Mouse (Mus musculus) lung, embryonic 16.5 days (tissue): ENCODE data around the gene Anapc2. TPM values are rescaled to one million over a fixed set of nuclear protein-coding genes. Genes with fewer than 3 reads are reported as not detected.
"Not testable (repeated sequence)": the region's sequence is repeated elsewhere in the genome, so short reads cannot be mapped to it uniquely, and the experiment has no call there.

Source experiments
- ATAC-seq: fragments of 200-750 bp; cut with Nextera tagmentation; 2 replicates; pipeline ENCODE4 v1.8.0; 2017; ENCODE audit warnings: low read depth, mild to moderate bottlenecking, moderate library complexity
- H3K27ac ChIP-seq: fragments of 300-500 bp; sonication (generic); 2 replicates; pipeline ENCODE4 v1.5.1; 2014; ENCODE audit warnings: mild to moderate bottlenecking, control low read depth, low read length
- H3K27me3 ChIP-seq: fragments of 300-500 bp; sonication (generic); 2 replicates; pipeline ENCODE4 v1.6.1; 2014; ENCODE audit warnings: low read depth, low read length, mixed read lengths; ENCODE audit not compliant: control insufficient read depth, insufficient read depth
- H3K36me3 ChIP-seq: fragments of 300-500 bp; sonication (generic); 2 replicates; pipeline ENCODE4 v1.6.1; 2014; ENCODE audit warnings: low read length; ENCODE audit not compliant: control insufficient read depth, insufficient read depth
- H3K4me1 ChIP-seq: fragments of 300-500 bp; sonication (generic); replicated peaks from 2 replicates; pipeline ENCODE4 v1.6.1; 2014; ENCODE audit warnings: low read length, mixed read lengths; ENCODE audit not compliant: control insufficient read depth, insufficient read depth
- H3K4me2 ChIP-seq: fragments of 300-500 bp; sonication (generic); 2 replicates; pipeline ENCODE4 v1.6.1; 2014; ENCODE audit warnings: low read depth, low read length, control low read depth
- H3K4me3 ChIP-seq: fragments of 300-500 bp; sonication (generic); 2 replicates; pipeline ENCODE4 v1.5.1; 2014; ENCODE audit warnings: mild to moderate bottlenecking, low read length, control low read depth
- H3K9ac ChIP-seq: fragments of 300-500 bp; sonication (generic); 2 replicates; pipeline ENCODE4 v1.6.1; 2014; ENCODE audit warnings: low read length, control low read depth
- H3K9me3 ChIP-seq: fragments of 300-500 bp; sonication (generic); 2 replicates; pipeline ENCODE4 v1.6.1; 2016; ENCODE audit warnings: low read length; ENCODE audit not compliant: control insufficient read depth
- WGBS: fragments of 180-500 bp; shearing (Covaris S2); extraction: QIAGEN DNeasy Blood & Tissue Kit; methylation state at CpG from one replicate; pipeline ENCODE4 v1.1.7; 2014; 5-methylcytosine and 5-hydroxymethylcytosine counted together
- polyA plus RNA-seq: library from polyadenylated mRNA; unstranded; fragments of >200 nt; fragmentation: Nextera tagmentation; extraction: Ambion mirVana; gene quantifications from 2 replicates; pipeline ENCODE4 v1.2.1, GENCODE M21; 2015

The Anapc2 gene
- polyA plus RNA-seq, 1 experiment from 2014 or later: 136 TPM

DNA sequence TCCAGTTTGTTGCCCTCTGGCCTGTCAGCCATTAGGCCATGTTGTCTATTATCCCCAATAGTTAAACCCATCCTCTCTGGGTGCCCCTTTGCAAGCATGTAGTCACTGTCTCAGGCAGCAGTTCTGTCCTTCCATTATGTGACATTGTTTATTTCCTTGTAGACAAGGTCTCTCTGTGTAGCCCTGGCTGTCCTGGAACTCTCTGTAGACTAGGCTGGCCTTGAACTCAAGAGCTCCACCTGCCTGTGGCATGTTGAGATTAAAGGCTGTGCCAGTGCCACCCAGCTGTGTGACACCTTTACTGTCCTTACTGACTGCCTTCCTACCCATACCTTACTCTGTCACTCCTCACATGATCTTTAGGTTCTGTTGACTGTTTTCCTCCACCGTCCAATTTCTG lies 19.9 kb upstream of the Anapc2 start:
- no peaks in the 10 kb centered on the region for H3K9me3 ChIP-seq
- no peak overlapping the region for H3K27ac ChIP-seq
- H3K4me1 ChIP-seq: peaks cover 12% of the 10 kb centered on the region
- H3K27me3 ChIP-seq: no peaks in the 10 kb centered on the region
- no peak for ATAC-seq
- 69% methylated on average over 1 of the region's 1 CpGs for WGBS
- H3K4me2 ChIP-seq: no peak overlapping the region
- no peak overlapping the region for H3K9ac ChIP-seq
- peaks cover 22% of the 10 kb centered on the region for H3K36me3 ChIP-seq
- H3K4me3 ChIP-seq: no peak overlapping the region

DNA sequence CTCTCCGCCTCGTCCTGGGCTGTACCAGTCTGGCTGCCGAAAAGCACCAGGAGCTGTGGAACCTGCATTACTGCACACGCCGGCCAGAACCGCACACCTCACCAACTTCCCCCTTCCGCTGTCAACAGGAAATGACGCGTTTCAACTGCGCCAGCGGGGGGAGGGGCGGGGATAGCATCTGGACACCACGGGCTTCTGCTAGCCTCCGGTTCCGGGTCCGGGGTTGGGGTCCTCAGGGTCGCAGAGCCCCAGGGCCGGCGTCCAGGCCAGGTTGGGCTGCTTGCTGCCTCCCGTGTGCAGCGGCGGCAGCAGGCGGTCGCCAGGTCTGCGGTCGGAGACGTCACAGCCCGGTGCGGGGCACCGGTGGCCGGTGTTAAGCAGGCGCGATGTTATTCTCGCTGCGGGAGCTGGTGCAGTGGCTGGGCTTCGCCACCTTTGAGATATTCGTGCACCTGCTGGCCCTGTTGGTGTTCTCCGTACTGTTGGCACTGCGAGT lies 16.9 kb upstream of the Anapc2 start, which contains the start of gene Tmem203:
TSS of gene Tmem203 (plus strand) at position 156 of the 496 bp plus-strand sequence.
- H3K4me2 ChIP-seq: peak within 1 kb of the TSS; percentile 97
- H3K27me3 ChIP-seq: no peaks in the 10 kb centered on the region
- no peaks in the 10 kb centered on the region for H3K9me3 ChIP-seq
- peaks cover 9% of the 10 kb centered on the region for H3K36me3 ChIP-seq
- peaks cover 12% of the 10 kb centered on the region for H3K4me1 ChIP-seq
- H3K9ac ChIP-seq: peak within 1 kb of the TSS; percentile 86
- ATAC-seq: peak; percentile 87
- peak within 1 kb of the TSS; percentile 96 for H3K4me3 ChIP-seq
- under 1% methylated on average over 38 of the region's 39 CpGs for whole genome bisulfite sequencing
- H3K27ac ChIP-seq: peak within 1 kb of the TSS; percentile 51

DNA sequence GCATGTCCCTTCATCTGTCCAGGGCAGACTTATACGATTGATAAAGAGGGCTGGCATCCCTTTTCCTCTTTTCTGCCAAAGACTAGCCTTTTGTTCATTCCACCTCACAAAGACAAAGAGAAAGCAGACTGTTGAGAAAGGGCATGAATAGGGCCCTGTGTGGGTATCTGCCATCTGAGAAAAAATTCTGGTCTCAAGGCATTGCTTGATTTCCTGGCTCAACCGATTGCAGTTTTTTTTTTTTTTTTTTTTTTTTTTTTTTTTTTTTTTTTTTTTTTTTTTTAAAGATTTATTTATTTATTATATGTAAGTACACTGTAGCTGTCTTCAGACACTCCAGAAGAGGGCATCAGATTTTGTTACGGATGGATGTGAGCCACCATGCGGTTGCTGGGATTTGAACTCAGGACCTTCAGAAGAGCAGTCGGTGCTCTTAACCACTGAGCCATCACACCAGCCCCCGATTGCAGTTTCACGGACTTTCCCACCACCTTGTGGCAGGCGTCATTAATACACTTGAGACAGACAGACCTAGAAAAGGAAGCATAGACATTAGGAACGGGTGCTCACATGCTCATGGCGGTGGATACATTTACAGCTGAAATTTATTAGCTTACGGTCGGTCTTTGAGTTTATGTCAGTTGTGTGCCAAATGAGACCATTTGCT lies 15.7 kb upstream of the Anapc2 start:
- H3K27me3 ChIP-seq, H3K27ac ChIP-seq, H3K36me3 ChIP-seq, ATAC-seq, H3K9me3 ChIP-seq: not testable (repeated sequence)
- 49% methylated on average over 11 of the region's 12 CpGs for WGBS
- H3K4me2 ChIP-seq: peak overlapping the region; percentile 97
- H3K4me3 ChIP-seq: peak overlapping the region; percentile 96
- H3K9ac ChIP-seq: peak overlapping the region; percentile 21; the same call in 1 of the 2 replicates
- H3K4me1 ChIP-seq: peaks cover 12% of the 10 kb centered on the region

DNA sequence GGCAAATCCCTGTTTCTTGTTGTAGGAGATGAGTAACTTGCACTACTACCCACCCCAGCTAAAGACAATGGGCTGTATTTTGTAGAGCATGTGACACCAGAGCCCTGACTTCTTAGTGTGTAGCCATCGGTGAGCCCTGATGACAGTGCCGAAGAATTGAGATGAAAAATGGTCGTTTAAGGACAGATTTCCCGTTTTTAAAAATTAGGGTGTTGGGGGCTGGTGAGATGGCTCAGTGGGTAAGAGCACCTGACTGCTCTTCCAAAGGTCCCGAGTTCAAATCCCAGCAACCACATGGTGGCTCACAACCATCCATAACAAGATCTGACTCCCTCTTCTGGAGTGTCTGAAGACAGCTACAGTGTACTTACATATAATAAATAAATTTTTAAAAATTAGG lies 15.0 kb upstream of the Anapc2 start:
- WGBS: 75% methylated on average over 5 of the region's 5 CpGs
- not testable (repeated sequence) for H3K36me3 ChIP-seq, H3K4me3 ChIP-seq, H3K9ac ChIP-seq, H3K9me3 ChIP-seq, H3K27ac ChIP-seq, ATAC-seq, H3K4me2 ChIP-seq, H3K27me3 ChIP-seq
- H3K4me1 ChIP-seq: peaks cover 15% of the 10 kb centered on the region

DNA sequence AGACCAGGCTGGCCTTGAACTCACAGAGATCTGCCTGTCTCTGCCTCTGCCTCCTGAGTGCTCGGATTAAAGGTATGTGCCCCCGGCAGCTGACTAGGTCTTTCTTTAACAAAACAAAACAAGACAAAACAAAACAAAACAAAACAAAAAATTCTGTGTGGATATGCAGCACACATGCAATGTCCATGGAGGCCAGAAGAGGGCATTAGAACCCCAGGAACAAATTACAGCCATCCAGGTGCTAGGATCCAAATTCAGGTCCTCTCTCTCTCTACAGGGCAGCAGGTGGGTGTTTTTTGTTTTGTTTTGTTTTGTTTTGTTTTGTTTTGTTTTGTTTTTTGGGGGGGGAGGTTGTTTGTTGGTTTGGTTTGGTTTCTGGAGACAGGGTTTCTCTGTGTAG lies 13.4 kb upstream of the Anapc2 start:
- Histone ChIP-seq H3K9me3 (no peaks in the 10 kb centered on the region), H3K27me3 (peaks cover 3% of the 10 kb centered on the region), H3K27ac (no peak overlapping the region), H3K4me2 (no peak overlapping the region), H3K4me3 (no peak overlapping the region), H3K4me1 (peaks cover 23% of the 10 kb centered on the region), H3K36me3 (no peaks in the 10 kb centered on the region), H3K9ac (no peak overlapping the region)
- no peak for ATAC-seq
- WGBS: 45% methylated on average over 2 of the region's 2 CpGs

DNA sequence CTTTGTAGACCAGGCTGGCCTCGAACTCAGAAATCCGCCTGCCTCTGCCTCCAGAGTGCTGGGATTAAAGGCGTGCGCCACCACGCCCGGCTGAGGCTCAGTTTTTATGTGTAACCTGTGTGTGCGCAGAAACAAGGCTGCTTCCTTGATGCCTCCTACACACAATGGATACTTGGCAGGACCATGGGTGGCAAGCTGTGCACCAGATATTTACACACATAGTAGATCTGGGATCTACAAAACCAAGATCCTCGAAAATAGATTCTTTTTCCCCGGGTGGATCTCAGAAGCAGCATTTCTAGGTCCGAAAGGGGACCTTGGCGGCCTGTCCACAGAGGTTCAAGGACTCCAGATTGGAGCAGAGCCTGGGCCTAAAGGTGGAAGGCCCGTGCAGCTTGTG lies 10.4 kb upstream of the Anapc2 start:
- Histone ChIP-seq H3K4me2 (peak overlapping the region; percentile 98), H3K4me1 (peaks cover 32% of the 10 kb centered on the region), H3K36me3 (no peaks in the 10 kb centered on the region), H3K27ac (no peak overlapping the region), H3K4me3 (peak overlapping the region; percentile 89), H3K27me3 (peaks cover 5% of the 10 kb centered on the region), H3K9ac (peak overlapping the region; percentile 67), H3K9me3 (no peaks in the 10 kb centered on the region)
- WGBS: 40% methylated on average over 11 of the region's 12 CpGs
- no peak; the same call in none of the 2 replicates for ATAC-seq

DNA sequence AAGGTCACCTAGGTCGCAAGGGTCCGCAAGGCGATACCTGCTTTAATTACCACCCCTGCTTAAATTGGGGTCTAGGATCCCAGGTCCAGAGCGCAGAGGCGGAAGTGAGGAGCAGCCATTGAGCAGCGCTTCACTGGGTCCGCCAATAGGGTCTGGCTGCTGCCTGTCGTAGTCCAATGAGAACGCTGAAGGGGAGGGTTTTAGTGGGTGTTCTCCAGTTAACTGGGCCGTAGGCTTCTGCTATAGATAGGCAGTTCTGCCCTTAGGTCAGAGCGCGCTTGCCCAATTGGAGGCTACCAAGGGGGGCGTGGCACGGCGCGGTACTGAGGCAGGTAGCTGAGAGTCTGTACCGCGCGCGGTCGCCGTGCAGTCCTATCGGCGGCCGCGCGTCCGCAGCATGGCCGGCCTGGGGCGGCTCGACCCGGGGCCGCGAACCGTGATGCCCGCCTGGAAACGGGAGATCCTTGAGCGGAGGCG lies 9.9 kb upstream of the Anapc2 start, which contains the start of gene Tprn:
TSS of gene Tprn (plus strand) at position 328 of the 477 bp plus-strand sequence.
- WGBS: 0% methylated on average over 39 of the region's 39 CpGs
- H3K4me2 ChIP-seq: peak within 1 kb of the TSS; percentile 98

DNA sequence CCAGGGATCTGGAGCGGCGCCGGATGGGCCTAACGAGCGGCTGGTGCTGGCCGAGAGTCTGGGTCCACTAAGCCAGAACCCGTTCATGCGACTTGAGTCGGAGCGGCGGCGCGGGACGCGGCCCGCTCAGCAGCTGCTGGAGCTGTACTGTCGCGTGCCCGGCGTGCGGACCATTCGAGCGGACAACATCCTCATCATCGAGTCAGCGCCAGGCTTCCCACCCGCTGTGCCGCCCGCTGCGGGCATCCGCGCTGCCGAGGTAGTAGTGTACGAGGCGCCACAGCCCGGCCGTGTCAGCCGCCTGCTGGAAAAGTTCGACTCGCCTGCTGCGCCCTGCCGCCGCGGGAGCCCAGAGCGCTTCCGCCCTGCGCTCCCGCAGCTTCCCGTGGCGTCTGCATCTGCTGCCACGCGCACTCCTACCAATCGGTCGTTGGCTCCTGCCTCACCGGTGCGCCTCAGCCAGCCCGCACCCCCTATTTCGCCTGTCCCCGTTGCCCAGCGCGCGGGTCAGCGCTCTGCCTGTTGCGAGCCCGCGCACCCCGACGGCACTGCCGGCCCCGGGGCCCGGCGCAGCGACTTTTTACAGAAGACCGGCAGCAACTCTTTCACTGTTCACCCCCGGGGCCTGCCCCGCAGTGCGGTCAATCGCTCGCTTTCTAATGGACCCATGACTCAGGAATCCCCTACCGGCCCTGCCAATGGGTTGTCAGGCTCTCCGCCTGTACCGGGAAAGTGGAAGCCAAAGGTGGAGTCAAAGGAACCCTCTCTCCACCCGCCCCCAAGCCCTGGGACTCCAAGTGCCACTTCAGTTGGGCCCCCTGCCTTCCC lies 9.3 kb upstream of the Anapc2 start:
- 1% methylated on average over 66 of the region's 82 CpGs for WGBS
- H3K27ac ChIP-seq: peak overlapping the region; percentile 27

More for the DNA sequence above, 9.9 kb upstream of the Anapc2 start, which contains the start of gene Tprn:
- peak; percentile 99 for ATAC-seq
- Histone ChIP-seq H3K9me3 (no peaks in the 10 kb centered on the region), H3K4me3 (peak within 1 kb of the TSS; percentile 89), H3K36me3 (no peaks in the 10 kb centered on the region), H3K27ac (peak within 1 kb of the TSS; percentile 27), H3K9ac (peak within 1 kb of the TSS; percentile 77), H3K27me3 (peaks cover 5% of the 10 kb centered on the region), H3K4me1 (peaks cover 32% of the 10 kb centered on the region)

More for the DNA sequence above, 9.3 kb upstream of the Anapc2 start:
- Histone ChIP-seq H3K9ac (peak overlapping the region; percentile 77), H3K9me3 (no peaks in the 10 kb centered on the region), H3K4me2 (peak overlapping the region; percentile 98), H3K27me3 (peaks cover 5% of the 10 kb centered on the region), H3K4me3 (peak overlapping the region; percentile 89), H3K36me3 (no peaks in the 10 kb centered on the region), H3K4me1 (peaks cover 32% of the 10 kb centered on the region)
- peak; percentile 18; the same call in 1 of the 2 replicates for ATAC-seq
